Mouse (Mus musculus): ENCODE data around the gene Gm45808.

GRCm38 (mm10) chr7:45460860-45461314 is 25.7 kb downstream of the Gm45808 start:
- TF ChIP-seq CTCF (IDR thresholded peaks at IDR 0.05; ENCODE audit: low read depth, low read length) (no peak), POLR2A (IDR thresholded peaks at IDR 0.05; ENCODE audit: borderline replicate concordance, low read depth, low read length) (no peak)
